Mouse (Mus musculus): ENCODE data around the gene Adam8.

The Adam8 gene

DNA sequence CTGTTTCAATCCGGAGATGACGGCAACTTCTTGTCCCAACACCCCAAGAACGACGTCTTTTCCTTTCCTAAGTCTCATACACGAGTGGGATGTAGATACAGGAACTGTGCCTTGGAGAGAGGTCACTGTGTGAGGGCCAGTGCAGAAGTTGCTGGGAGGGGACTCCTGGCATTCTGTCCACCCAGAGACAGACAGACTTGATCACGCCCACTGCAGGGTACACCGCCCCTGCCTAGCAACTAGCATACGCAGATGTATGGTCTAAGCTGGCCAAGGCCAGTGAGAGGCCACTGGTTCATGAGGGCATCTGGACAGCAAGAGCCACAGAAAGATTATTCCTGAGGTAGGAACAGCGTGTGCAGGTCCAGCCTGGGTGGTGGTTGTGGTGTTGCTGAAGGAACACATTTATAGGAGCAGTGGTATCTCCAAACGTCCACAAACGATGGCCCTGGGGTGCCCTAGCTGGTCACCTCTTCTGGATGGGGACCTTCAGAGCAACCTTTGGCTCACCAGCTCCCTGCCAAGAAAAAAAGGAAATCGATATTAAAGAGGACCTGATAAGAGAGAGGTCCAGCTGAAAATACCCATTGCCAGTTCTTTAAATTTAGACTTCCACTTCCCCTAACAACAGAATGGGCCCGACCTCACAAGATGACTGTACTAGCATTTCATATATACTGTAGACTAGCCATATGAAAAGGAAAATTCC, 13.2 kb downstream of the Adam8 start:
- DNase-seq (ENCODE audit: low spot score in 2 of 2), result peak in 1 of 2 experiments; percentile 56

DNA sequence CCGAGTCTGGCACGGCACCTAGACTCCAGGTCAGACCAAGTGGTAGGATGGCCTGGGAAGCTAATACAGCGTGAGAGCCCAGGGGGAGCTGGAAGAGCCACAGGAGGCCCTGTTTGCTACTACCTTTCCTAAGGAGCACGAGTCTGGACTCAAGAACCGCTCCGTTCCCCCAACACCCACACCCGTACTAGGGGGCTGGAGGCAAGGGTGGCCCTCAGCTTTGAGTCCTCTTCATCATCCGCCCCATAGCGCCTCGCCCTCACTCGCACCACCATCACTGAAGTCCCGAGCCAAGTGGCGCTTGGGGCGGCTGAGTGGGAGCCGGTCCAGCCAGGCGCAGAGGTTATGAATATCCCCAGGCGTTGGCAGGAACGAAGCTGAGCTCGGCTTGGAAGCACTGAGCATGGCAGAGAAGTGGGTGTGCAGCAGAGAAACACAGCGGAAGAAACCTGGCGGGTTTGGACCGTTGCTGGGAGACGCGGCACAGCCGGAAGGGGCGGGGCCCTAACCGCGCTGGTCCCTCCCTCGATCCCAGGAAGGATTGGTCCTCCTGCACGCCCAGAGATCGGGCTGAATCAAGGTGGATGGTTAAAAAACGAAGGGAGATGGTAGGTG, 14.0 kb downstream of the Adam8 start, which contains the start of gene 6430531B16Rik:
TSS of gene 6430531B16Rik (minus strand) at position 478 of the 615 bp plus-strand sequence.
- DNase-seq (ENCODE audit: low spot score in 2 of 2), result peak; percentile 94 to 95

DNA sequence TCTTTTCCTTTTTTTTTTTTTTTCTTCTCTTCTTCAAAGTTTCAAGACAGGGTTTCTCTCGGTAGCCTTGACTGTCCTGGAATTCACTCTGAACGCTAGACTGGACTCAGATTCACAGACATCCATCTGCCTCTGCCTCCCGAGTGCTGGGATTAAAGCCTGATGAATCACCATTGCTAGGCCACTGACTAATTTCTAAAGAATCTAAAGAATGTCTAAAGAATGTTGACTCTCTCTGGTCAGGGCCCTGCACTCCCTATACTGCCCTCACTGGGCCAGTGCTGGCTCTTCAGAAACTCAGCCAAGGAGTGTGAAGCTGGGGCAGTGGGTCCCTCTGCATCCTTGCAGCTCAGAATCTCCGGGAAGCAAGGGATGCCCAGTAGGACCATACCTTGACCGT, 16.9 kb downstream of the Adam8 start:
- no peak for DNase-seq (ENCODE audit: low spot score in 2 of 2)

DNA sequence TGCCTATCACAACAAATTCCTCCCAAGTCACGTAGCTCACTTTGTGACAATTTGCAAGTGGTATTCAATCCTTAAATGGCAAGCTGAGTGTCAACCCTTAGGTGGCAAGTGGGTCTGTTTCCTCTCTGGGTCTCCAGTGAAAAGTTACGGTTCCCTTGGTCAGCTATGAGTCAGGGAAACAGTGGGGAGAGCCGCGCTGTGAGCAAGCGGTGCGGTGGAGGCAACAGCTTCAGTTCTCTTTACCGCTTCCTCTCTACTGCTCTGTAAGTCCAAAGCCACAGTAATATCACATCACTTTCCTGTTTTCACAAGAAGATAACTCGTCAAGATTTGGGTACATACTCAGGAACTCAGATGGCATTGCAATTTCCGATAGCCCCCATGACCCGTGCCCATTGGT, 18.1 kb downstream of the Adam8 start:
- DNase-seq (ENCODE audit: low spot score in 2 of 2), result no peak

DNA sequence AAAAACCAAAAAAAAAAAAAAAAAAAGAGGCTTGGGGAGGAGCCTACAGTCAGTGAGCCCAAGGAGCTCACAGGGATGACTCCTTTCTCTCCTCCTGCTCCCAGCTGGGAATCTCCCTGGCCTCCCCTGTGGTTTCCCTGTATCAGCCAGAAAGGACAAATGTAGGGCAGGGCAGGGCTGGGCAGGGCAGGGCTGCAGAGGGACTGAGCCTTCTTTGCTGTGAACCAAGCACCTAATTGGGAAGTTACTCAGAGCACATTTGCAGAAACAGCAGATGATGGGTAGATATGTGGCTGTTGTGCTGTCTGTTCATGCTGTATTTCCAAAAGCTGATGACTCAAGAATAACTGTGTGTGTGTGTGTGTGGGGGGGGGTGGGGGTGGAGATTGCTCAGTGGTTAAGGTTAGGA, 19.4 kb downstream of the Adam8 start:
- DNase-seq (ENCODE audit: low spot score in 2 of 2), result no peak

DNA sequence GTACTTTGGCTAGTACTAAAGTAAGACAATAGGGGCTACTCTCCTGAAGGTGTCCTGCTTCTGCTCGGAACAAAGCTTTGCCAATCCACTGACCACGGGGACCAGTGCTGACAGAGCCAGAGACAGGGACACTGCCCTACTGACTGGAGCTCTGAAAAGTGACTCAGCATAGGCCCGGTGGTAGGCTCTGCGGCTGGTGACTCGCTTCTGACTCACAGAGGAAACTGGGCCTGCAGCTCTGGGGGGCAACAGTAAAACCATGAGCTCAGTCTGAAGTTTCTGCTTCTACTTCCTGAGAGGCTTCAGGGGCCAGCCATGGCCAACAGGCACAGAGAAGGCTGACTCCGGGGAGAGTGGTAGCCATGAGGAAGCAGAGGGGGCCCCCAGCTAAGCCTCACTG, 20.9 kb downstream of the Adam8 start:
- no peak for DNase-seq (ENCODE audit: low spot score in 2 of 2)

DNA sequence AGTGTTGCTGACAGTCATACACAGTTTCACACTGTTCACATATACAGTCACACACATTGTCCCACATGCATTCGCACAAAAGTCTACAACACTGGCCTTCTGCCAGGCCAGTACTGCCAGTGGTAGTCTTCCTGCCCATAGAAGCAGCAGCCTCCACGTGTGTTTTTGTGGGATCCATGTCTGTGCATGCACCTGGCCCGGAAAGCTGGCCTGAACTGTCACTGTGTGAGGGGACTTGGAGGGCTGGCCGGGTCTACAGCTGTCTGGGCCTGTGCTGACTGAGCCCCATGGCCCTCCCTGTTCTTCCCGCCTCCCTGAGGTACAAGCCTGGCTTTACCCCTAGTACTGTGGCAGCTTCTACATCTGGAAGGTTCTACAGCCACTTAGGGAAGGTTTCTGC, 21.4 kb downstream of the Adam8 start:
- no peak for DNase-seq (ENCODE audit: low spot score in 2 of 2)

DNA sequence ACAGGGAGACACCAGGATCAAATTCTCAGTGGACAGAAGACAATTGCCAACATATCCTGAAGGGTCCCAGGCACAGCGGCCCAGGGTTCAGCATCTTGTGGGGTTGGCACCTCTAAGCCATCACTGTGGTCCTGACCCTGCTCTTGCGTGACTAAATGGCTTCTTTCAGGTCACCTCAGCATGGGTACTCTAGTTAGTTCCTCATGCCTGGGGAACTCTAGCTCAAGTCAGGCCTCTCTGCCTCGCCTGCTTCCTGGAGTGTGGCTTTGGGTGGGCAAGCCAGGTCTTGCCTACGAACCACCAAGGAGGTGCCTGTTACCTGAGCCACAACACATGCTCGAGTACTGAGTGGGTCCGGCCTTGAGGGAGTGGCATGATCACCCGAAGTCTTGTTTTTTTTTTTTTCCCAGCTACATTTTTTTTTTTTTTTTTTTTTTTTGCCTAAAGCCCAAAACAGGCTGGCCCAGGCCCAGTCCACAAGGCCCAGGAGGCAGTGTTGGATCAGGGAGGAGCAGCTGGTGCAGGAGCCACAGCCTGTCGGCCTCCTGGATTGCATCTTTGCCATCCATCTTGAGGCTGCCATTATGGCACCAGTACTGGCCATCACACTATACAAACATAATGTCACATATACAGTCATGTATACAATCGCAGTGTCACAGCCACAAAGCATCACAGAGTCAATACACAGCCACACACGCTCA, 22.0 kb downstream of the Adam8 start:
- no peak for DNase-seq (ENCODE audit: low spot score in 2 of 2)

DNA sequence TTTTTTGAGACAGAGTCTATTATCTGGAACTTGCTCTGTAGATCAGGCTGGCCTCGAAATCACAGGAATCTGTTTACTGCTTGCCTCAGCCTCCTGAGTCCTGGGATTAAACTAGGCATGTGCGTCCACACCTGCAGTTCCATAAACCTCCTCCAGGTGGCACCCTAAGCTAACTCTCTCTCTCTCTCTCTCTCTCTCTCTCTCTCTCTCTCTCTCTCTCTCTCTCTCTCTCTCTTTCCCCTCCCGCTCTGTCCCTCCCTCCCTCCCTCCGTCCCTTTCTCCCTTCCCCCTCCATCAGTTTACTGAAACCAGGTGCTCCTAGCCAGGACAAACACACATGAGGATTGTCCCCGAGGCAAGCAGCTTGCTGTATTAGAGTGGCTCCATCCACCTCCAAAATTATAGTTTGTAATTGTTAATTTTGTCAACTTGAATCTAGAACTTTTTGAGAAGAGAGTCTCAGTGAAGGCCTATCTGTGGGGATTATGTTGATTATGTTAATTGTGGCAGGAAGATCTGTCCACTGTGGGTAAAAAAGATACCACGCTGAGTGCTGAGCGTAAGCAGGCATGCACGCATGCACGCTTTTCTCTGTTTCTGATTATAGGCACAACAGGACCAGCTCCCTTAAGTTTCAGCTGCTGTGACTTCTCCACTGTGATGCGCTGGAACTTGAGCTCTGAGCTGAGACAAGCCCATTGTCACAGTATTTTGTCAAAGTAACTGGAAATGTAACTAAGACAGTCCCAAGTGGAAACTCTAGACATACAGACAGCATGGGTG, 22.8 kb downstream of the Adam8 start:
- DNase-seq (ENCODE audit: low spot score in 2 of 2), result peak; percentile 88 to 90

DNA sequence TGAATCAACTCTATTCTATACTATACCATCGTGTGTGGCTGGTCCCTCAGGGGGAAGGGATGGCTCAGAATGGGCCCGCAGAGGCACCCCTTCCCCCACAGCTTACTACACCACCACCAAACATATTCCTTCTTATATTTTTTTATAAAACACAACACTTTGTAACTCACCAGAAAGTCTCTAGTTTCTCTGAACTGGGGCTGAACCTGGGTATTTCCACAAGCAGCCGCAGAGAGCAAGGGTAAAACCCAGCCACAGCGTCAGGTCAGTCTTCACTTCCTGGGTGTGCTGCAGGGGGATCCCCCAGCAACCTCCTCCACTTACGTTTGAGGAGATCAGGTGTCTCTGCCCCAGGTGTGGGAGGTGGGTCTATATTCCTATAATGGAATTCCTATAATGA, 23.9 kb downstream of the Adam8 start:
- no peak for DNase-seq (ENCODE audit: low spot score in 2 of 2)

DNA sequence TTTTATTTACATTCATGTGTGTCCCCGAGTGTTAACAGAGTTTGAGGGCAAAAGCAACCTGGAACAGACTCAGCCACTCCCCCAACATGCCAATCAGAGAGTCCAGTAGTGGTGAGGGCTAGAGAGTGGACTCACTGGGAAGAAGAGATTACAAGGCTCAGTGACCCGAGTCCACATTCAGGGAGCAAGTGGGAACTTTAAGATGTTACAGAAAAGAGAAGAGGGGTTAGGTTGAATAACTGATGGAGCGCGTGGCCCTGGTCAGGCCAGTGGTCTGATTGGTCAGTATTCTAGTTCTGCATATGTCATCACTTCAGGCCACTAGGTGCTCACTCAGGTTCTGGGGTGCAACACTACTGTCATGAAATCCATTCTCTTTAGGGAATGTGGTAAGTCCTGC, 25.2 kb downstream of the Adam8 start:
- DNase-seq (ENCODE audit: low spot score in 2 of 2), result no peak

DNA sequence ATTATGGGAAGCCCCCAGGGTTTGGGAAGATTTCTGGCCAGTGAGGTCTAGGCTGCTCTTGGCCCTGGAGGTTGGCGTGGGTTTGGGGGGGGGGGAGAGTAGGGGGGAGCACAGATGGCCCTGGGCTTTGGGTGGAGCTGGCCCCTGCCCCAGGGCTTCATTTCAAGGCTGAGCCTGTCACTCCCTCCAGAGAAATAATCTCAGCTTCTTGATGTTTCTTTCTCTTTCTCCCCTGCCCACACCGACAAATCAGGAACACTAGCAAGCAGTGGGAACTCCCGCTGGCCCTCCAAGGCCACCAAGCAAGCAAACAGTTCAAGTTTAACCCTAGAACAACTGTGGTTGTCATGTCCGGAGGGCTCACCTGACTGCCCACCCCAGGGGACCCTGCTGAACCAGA, 28.5 kb downstream of the Adam8 start:
- DNase-seq (ENCODE audit: low spot score in 2 of 2), result no peak

DNA sequence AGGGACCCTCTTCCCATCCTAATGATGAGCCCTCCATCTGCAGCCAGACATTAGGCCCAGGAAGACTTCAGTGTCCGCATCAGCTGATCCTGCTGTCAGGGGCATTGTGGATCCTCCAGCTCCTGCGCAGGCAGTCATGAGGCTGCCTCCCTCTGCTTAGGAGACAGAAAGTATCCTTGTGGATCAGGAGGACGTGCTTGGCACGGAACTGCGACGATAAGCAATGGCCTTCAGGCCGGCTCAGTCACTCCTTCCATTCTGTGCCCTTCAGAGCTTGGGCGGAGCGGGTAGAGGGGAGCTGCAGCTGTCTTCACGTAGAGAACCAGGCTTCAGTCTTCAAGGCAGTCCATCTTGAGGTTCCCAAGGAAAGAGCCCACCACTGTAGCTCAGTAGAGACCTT, 31.2 kb downstream of the Adam8 start:
- no peak for DNase-seq (ENCODE audit: low spot score in 2 of 2)

DNA sequence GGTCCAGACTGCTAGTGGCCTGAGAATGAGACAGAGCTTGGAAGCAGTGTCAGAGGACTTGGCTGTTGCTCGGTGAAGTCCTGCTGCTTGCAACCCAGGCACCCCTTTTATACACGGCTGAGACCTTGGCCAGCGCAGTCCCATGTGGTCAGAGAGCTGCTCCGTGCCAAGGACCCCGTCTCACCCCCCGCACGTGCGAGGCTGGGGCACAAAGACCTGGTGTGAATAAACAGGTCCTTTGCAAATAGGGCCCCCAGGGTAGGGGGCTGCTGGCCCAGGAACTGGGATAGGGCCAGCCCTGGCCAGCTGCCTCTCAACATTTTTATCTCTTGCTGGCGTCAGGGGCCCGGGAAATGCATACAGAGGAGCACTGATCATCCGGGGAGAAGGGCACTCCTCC, 34.4 kb downstream of the Adam8 start:
- peak in 1 of 2 experiments; percentile 32 for DNase-seq (ENCODE audit: low spot score in 2 of 2)

DNA sequence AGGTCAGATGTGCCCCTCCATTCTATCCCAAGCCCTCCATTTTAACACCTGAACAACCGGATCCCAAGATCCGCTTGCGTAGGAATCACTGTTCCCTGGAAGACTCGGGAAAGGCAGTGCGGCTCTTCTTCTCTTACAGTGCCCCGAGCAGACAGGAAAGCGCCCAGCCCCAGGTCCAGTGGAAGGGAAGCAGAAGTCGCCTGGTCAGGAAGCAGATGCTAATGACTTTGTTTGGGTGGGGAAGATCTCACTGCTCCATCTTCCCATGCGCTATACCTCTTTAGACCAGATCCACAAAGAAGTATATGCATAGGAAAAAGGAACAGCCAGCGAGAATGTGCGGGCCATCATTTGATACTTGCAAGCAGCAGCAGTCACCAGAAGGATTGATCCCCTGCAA, 34.9 kb downstream of the Adam8 start:
- DNase-seq (ENCODE audit: low spot score in 2 of 2), result no peak

DNA sequence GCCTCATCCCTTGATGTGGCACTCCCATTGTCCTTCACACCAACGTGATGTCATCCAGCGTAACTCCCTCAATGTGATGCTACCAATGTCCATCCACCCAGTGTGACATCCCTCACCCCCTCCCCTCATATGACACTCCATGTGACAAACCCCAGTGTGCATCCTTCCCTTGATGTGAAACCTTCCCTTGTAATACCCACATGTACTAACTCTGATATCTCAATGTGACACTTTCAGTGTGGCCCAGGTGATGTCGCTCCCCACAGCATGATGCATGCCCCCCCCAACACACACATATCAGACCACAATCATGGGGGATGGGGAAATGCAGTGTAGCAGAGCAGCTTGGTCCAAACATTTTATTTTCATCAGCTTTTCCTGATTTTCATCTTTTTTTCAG, 35.7 kb downstream of the Adam8 start:
- no peak for DNase-seq (ENCODE audit: low spot score in 2 of 2)

DNA sequence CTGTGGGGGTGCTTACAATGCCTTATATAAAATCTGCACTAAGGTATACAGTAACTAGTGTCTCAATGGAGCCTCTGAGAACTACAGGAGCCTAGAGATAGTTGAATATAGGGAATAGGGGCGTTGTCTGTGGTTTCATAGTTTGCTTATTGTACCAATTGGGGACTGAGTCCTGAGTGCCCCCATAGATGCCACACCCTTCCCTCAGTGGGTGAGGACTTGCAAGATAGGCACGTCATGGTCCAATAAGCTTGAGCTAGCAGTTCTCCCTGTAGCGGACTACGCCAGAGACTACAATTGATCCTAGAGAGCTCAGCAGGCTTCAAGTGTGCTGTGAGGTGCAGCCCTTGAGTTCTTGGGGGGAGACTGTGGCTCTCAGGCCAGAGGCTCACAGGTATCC, 36.9 kb downstream of the Adam8 start:
- no peak for DNase-seq (ENCODE audit: low spot score in 2 of 2)

DNA sequence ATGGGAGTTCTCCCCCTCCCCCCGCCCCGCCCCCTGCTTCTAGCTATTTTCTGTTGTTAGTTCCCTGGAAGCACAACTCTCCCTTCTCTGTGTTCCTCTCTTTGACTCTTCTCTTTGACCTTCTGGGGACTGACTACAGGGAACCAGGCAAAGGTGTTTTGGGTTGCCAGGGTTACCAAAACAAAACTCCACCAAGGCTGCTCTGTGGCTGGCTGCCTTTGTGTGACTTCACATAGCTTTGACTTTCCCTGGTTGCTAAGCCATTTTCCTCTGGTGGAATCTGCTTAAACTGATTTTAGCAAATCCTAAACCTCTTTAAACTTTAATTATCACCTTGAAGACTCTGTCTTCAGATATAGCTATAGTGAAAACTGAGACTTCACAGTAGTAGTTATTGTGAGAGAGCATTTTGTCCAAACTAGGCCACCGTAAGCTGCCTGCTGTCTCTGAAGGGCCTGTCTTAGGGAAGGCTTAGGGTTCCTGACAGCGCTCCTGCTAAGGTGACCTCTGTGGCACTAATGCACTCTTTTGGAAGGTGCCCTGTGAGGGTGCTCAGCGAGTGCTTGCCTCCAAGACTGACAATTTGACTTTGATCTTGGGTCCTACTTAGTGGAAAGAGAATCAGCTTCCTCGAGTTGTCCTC, 40.2 kb downstream of the Adam8 start:
- DNase-seq (ENCODE audit: low spot score in 2 of 2), result no peak

DNA sequence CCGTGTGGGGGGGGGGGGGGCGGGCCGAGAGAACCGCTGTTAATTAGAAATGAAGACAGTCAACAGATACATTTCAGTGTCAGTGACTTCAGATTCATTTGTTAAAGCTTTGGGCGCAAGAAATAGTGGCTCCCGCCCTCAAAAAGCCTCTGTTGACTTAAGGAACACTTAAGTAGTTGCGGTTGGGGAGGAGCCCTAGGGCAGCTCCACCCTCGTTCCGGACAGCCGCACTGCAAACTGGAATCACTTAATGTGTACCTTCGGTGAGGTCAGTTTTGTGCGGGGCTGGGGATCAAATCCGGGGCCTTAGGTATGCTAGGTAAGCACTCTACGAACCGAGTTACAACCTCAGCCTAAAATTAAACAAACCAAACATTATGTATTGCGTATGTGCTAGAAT, 41.3 kb downstream of the Adam8 start:
- no peak for DNase-seq (ENCODE audit: low spot score in 2 of 2)

DNA sequence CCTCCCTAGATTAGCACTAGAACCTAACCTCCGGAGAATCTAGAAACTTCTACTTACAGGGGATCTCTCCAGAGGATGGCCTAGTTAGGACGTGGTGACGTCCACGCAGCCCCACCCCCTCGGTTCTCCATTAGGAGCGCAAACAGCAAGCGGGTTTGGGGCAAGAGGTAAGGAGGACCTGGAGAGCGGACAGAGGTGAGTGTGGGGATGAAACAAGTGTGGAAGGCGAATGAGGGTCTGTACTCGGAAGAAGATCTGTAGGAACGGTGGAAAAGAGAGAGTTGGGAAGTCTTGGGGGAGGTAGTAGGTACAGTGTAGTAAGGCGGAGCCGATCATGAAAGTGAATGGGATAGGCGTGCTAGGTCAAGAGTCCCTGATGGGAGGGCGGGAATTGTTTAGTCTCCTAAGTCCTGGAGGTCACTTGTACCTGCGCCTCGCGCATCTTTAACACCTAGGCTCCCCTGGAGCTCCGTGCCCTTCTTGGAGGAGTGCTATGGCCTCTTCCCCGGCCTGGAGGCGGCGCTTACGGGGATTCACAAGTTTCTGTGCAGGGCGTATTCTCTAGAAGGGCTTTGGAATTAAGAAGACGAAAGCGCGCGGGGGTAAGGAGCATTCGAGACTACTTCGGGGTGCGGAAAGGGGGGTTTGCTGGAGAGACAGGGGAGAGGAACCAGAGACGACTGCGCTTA, 41.9 kb downstream of the Adam8 start:
- no peak for DNase-seq (ENCODE audit: low spot score in 2 of 2)

DNA sequence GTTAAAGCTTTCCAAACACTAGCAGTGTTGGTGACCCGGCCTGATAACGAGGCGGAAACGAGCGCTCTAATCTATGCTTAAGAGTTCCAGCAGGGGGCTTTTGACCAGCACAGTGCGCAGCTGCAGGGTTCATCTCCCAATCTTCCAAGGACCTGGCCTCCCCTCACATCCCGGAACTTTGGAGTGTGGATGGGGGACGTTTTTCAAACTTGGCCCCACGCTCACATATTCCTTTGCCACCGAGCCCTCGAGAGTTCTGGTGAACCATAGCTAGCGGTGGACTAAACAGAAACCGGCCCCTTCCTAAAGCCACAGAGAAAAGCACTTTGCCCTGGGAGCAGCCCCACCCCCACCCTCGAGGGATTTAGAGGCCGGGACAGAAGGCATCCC, 42.5 kb downstream of the Adam8 start:
- no peak for DNase-seq (ENCODE audit: low spot score in 2 of 2)

Measured in right cerebral cortex, postnatal 10 days (tissue).